Comparison of ENCODE assay signal across 9 mouse cellular contexts in genomic region chr8:86273811-86274210, GRCm38 (mm10).
A peak's percentile ranks its signal among the peaks of the same experiment; 100 is the strongest.
DNase-seq lines count a peak whose midpoint lies in the region; ATAC-seq and TF ChIP-seq lines count a peak whose summit lies in the region.
"Had no signal": no experiment of that assay in that cellular context is flagged by ENCODE, and none has a peak within 500 bp of the region (broad histone marks: within the 10 kb centered on the region; RNA-seq: fewer than 3 reads in every experiment).

No protein-coding gene starts in this region.

- no peak for TF ChIP-seq EP300 in liver, postnatal 0 days (IDR thresholded peaks at IDR 0.05; ENCODE audit: low read depth)

- no peak overlapping the region for H3K9ac ChIP-seq in kidney, embryonic 15.5 days
- no peak overlapping the region for H3K9ac ChIP-seq in neural tube, embryonic 14.5 days (replicated peaks; ENCODE audit: low read depth, low read length)
- no peak overlapping the region for H3K9ac ChIP-seq in liver, postnatal 0 days (replicated peaks)
- H3K9ac ChIP-seq: stomach, embryonic 15.5 days had no signal

- H3K27me3 ChIP-seq in kidney, embryonic 15.5 days: no peaks in the 10 kb centered on the region
- no peaks in the 10 kb centered on the region for H3K27me3 ChIP-seq in neural tube, embryonic 14.5 days (ENCODE audit: control insufficient read depth, insufficient read depth, low read length)
- H3K27me3 ChIP-seq in liver, postnatal 0 days (ENCODE audit: insufficient read depth, low read length): no peaks in the 10 kb centered on the region
- H3K27me3 ChIP-seq: stomach, embryonic 15.5 days had no signal

- no peaks in the 10 kb centered on the region for H3K36me3 ChIP-seq in kidney, embryonic 15.5 days
- no peaks in the 10 kb centered on the region for H3K36me3 ChIP-seq in neural tube, embryonic 14.5 days (ENCODE audit: control insufficient read depth, insufficient read depth, low read length)
- H3K36me3 ChIP-seq in liver, postnatal 0 days (replicated peaks; ENCODE audit: insufficient read depth, low read length): no peaks in the 10 kb centered on the region
- H3K36me3 ChIP-seq: stomach, embryonic 15.5 days had no signal

- WGBS in kidney, embryonic 15.5 days: 23% methylated on average over 3 of the region's 3 CpGs
- 32% methylated on average over 3 of the region's 3 CpGs for WGBS in neural tube, embryonic 14.5 days
- WGBS in liver, postnatal 0 days (ENCODE audit: insufficient replicate concordance): 60% methylated on average over 3 of the region's 3 CpGs

- peak; percentile 75; the same call in 1 of the 2 replicates for ATAC-seq in kidney, embryonic 15.5 days (replicated peaks; ENCODE audit: low FRiP score)
- peak; percentile 66; the same call in 1 of the 2 replicates for ATAC-seq in neural tube, embryonic 14.5 days (ENCODE audit: low read depth)
- ATAC-seq in liver, postnatal 0 days: no peak
- ATAC-seq in erythroid progenitor cell, adult 5-6 weeks (replicated peaks; ENCODE audit: low FRiP score, poor library complexity, severe bottlenecking): no peak

- H3K4me3 ChIP-seq in kidney, embryonic 15.5 days (replicated peaks): no peak overlapping the region
- no peak overlapping the region for H3K4me3 ChIP-seq in neural tube, embryonic 14.5 days (ENCODE audit: low read depth, low read length)
- H3K4me3 ChIP-seq in liver, postnatal 0 days (ENCODE audit: low read depth, low read length): no peak overlapping the region
- H3K4me3 ChIP-seq: stomach, embryonic 15.5 days had no signal

- DNase-seq in kidney, adult 8-10 months: no peak
- DNase-seq in forelimb bud, embryonic 11.5 days (ENCODE audit: low read depth, low spot score): peak; percentile 83
- DNase-seq in left cerebral cortex, adult 9 months (ENCODE audit: low spot score in 2 of 2): peak; percentile 66 to 68
- no peak for DNase-seq in liver, postnatal 0 days
- no peak for DNase-seq in heart, postnatal 4 days

- H3K4me1 ChIP-seq in kidney, embryonic 15.5 days: no peaks in the 10 kb centered on the region
- H3K4me1 ChIP-seq in neural tube, embryonic 14.5 days (ENCODE audit: control insufficient read depth, insufficient read depth, low read length): no peaks in the 10 kb centered on the region
- no peaks in the 10 kb centered on the region for H3K4me1 ChIP-seq in liver, postnatal 0 days (ENCODE audit: insufficient read depth)
- H3K4me1 ChIP-seq: stomach, embryonic 15.5 days had no signal

- no peak for TF ChIP-seq CTCF in liver, postnatal 0 days (IDR thresholded peaks at IDR 0.05; ENCODE audit: low read depth)

- H3K4me2 ChIP-seq in kidney, embryonic 15.5 days: no peak overlapping the region
- H3K4me2 ChIP-seq in neural tube, embryonic 14.5 days (ENCODE audit: low read depth, low read length): no peak overlapping the region
- no peak overlapping the region for H3K4me2 ChIP-seq in liver, postnatal 0 days (ENCODE audit: low read depth, low read length)
- H3K4me2 ChIP-seq: stomach, embryonic 15.5 days had no signal

- no peak overlapping the region for H3K27ac ChIP-seq in kidney, embryonic 15.5 days
- H3K27ac ChIP-seq in neural tube, embryonic 14.5 days (ENCODE audit: low read depth, low read length): no peak overlapping the region
- H3K27ac ChIP-seq in liver, postnatal 0 days (ENCODE audit: low read depth): no peak overlapping the region
- H3K27ac ChIP-seq: stomach, embryonic 15.5 days had no signal

- H3K9me3 ChIP-seq in kidney, embryonic 15.5 days (replicated peaks): no peaks in the 10 kb centered on the region
- H3K9me3 ChIP-seq in neural tube, embryonic 14.5 days (ENCODE audit: control insufficient read depth, low read length): no peaks in the 10 kb centered on the region
- no peaks in the 10 kb centered on the region for H3K9me3 ChIP-seq in liver, postnatal 0 days (ENCODE audit: low read length)
- H3K9me3 ChIP-seq: stomach, embryonic 15.5 days had no signal

Comparison
In these comparisons a context has a peak if more than half of its experiments do, and no peak if none do; other contexts are left out.
1. ATAC-seq: peak in kidney, embryonic 15.5 days (single experiment) and neural tube, embryonic 14.5 days (single experiment); none in liver, postnatal 0 days (single experiment) and erythroid progenitor cell, adult 5-6 weeks (single experiment).
2. DNase-seq: peak in forelimb bud, embryonic 11.5 days (single experiment) and left cerebral cortex, adult 9 months (2 of 2); none in kidney, adult 8-10 months (0 of 2), liver, postnatal 0 days (single experiment) and heart, postnatal 4 days (single experiment).